Mouse (Mus musculus) neutrophil, adult 5-6 weeks (primary cell): ENCODE results near the gene Rnf141. TPM values are rescaled to one million over a fixed set of nuclear protein-coding genes. Genes with fewer than 3 reads are reported as not detected.
A peak's percentile ranks its signal among the peaks of the same experiment; 100 is the strongest.

Experiments
- ATAC-seq: fragments of 151-379, 151-347 bp; 2 replicates; pipeline ENCODE4 v1.8.0; 2017; ENCODE audit warnings: mild to moderate bottlenecking, moderate TSS enrichment; ENCODE audit not compliant: insufficient number of reproducible peaks, poor library complexity, low FRiP score, severe bottlenecking; ENCODE audit errors: extremely low read depth
- total RNA-seq: library from RNA; stranded (forward); fragments of 200-1000 nt; gene quantifications from 2 replicates; pipeline ENCODE4 v1.2.3, GENCODE M21; 2017

The Rnf141 gene
- total RNA-seq, 1 experiment from 2014 or later = 74.5 TPM

DNA sequence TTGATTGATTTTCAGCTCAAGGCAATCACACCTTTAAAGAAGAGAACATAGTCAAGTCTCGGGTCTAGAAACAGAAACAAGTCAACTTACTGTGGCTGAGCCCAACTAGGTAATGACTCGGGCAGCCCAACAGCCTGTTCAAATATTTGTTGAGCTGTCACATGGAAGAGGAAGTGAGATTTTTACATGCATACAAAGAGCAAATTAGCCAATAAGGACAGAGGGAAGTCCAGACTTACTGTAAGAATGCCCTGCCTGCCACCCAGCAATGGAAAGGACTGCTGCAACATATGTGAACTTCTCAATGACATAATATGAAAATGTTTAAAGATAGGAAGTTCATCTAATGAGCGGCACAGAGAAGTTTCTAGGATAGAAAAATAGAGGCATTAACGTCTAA is 3.9 kb downstream of the Rnf141 start:
- ATAC-seq = peak; percentile 80

DNA sequence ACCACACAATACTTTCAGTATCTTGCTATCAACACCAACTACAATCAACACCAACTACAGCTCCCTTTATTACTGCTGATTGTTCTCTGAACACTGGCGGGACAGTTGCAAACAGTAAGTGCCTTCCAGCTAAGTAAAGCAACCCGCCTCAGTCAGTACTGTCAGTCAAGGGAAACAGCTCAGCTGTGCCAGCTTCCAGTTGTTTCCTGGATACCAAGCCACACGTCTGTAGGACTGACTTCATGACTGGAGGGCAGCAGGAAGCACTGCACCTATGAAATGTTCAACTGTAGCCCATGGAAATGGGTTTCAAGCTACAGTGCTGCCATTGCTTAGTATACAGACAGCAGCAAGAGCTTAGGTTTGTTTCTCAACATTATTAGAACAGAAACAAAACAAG is 9.7 kb downstream of the Rnf141 start:
- no peak for ATAC-seq

DNA sequence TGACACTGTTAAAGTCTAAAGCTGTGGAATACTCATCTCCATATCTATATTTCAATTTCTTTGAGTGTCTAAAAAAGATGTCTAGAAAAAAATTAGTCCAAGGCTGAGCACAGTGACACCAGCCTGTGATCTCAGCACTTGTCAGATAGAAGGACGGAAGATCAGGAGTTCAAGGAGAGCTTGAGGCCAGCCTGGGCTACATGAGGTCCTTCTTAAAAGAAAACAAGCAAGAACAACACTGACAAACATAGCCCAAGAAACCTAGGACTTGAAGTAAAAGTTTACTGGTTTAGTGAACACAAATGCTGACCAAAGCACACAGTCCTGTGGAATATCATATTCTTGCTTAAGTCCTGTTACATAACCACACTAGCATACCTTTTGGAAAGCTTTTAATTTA is 10.2 kb downstream of the Rnf141 start:
- ATAC-seq = no peak

DNA sequence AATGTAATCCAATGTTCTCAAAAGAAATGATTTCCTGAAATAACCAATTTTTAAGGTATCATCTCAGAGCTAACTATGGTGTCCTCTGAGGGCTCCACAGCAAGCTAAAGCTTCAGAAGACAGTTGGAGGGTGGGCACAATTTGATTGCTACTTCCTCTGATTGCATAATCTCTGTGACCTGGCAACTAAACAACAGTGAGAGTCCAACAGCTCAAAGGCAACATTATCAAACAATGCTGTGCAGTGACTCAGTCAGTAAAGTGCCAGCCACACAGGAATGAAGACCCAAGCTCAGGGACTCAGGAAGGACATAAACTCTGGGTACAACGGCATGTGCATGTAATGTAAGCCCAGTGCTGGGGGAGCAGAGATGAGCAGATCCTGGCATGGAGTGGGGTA is 11.2 kb downstream of the Rnf141 start:
- no peak for ATAC-seq

DNA sequence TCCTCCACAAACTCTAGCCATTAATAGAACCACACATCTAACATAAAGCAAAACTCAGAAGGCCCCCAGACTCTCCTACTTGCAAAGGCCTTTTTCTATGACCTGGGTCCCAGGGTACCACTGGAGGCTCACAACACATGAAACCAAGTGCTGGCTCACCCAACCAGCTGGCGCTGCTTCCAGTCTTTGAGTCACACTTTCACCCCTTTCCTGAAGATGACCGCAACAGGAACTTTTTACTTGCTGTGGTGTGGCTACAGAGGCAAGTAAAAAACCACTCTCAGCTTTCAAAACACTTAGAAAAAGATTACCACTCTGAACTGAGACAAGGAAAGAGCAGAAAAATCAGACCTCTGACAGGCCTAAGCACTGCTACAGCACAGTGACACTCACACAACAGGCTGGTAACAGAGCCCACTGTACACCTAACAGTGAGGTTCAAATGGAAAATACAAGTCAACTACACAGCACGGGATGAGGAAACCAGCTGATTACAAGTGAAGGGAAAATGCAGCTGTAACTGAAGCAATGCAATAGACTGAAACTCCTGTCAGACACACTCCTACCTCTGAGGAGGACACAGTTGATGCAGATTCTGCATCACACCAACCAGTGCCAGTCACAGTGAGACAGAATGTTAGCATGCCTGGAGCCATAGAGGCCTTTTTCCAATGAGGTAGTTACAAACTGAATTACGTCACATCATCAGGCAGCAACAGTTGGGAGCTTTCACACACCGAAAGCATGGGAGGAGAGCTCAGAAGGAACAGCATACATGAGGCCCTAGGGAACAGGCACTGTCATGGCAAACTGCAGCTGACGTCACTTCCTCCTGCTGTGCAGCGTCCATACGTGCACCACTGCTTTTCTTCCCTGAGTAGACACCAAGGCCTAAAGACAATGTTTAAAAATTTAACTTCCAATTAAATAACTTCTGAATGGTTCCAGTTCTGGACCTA is 20.0 kb downstream of the Rnf141 start:
- peak; percentile 71 for ATAC-seq

GRCm38 (mm10) chr7:110823593-110823992 is 20.7 kb downstream of the Rnf141 start:
- peak; percentile 42; the same call in 1 of the 2 replicates for ATAC-seq

DNA sequence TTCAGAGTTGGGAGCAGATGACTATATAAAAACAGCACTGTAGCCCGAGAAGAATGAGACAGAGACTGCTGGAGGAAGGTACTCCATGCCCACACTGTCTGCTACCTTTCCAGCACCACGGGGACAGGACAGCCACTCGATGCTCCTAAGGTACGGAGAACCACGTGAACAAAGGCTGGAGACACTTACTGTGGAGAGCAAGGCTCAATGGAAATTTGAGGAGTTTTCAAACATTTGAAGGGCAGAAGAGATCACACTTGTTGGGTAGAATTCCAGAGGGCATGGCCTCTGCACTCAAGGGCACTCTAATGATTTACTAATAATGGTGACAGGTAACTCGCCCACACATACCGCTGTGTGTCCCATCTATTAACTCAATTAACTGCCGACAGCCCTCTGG is 21.2 kb downstream of the Rnf141 start:
- ATAC-seq = no peak

- ATAC-seq = no peak
Measured at GRCm38 (mm10) chr7:110822055-110822454, 22.2 kb downstream of the Rnf141 start.

- ATAC-seq = no peak
Measured at GRCm38 (mm10) chr7:110821653-110822052, 22.6 kb downstream of the Rnf141 start.

DNA sequence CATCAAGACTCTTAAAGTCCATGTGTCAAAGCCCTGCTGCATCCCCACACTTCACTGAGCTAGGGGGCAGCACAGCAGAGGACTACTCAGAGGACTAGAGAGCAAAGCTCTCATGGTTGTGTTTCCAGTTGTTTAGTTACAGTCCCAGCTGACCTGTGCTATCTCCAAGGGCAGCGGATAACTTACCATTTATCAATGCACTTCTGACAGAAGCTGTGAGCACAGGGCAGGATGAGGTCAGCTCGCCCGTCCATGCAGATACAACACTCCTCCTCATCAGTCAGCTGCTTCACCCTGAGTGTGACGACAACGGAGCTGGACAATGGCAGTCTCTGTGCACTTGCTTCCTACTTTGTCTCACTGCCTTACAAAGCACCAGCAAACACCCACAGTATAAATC is 23.2 kb downstream of the Rnf141 start:
- no peak for ATAC-seq

GRCm38 (mm10) chr7:110818787-110819350 is 25.4 kb downstream of the Rnf141 start:
- ATAC-seq = no peak

GRCm38 (mm10) chr7:110818206-110818605 is 26.1 kb downstream of the Rnf141 start:
- no peak for ATAC-seq

DNA sequence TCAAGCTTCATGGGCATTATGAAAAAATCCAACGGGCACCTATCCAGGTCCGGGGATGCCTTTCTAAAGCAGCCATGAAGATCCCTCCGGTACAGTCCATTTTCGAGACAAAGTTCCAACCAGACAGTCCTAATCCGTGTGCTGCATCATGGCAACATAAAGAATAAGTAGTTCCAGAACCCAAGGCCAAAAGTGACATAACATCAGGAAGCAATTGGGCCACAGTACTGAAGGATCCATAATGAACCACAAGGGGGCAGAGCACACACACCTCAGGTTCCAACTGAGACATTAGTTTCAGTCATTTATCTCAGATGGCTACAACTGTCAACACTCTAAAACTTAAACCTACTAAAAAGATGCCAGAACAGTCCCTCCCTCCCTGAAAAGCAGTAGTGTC is 28.2 kb downstream of the Rnf141 start:
- peak; percentile 88 for ATAC-seq

DNA sequence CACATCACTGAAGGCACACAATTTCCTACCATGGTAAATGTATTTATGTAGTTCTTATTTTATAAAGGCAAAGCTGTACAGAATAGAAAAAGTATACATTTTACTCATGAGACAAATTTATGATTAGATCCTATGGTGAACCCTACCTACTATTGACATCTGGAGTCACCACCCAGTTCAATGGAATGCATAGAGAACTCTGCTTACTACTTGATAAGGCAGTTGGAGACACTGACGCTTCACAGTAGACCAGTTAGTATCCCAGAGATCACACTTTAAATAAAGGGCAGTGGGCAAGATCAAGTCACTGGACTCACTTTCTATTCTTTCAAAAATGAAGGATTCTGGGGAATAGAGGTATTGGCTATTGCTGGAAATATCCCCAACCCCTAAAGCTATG is 30.3 kb downstream of the Rnf141 start:
- ATAC-seq = no peak

DNA sequence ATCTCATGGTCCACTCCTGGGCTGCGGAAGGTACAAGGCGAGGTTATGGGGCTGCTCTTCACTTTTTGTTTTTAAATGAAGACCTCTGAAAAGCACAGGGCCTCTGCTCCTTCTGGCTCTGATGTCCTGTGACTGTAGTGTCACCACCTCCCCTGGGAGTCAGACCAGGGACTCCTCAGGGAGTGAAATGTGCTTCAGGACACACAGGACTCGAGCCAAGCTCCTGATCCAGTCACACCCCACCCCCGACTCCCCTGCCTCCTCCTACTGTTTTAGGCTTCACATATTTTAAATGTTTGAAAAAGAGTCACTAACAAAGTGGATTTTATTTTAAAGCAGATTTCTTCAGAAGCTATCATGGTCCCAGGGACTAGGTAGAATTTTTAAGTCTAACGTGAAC is 32.7 kb downstream of the Rnf141 start:
- no peak for ATAC-seq

- no peak for ATAC-seq
Measured at GRCm38 (mm10) chr7:110810995-110811394, 33.3 kb downstream of the Rnf141 start.

- no peak for ATAC-seq
Measured at GRCm38 (mm10) chr7:110809585-110810557, 34.4 kb downstream of the Rnf141 start.

DNA sequence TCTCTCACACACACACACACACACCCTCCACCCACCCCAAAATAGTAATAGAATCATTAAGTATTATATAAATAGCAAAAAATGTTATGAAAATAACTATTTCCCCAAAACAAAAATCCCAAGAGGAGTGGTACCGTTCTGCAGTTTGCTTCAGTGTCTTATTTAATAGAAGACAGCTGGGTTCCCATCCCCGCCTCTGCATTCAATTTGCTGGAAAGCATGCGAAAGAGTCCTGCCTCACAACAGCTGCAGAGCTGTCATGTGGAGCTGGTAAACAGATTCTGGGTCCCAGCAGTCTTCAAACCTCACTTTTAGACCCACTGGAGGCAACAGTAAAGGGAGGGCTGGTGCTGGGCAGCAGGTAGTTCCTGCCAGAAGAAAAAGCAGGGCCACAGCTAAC is 35.3 kb downstream of the Rnf141 start:
- no peak for ATAC-seq

GRCm38 (mm10) chr7:110807460-110808030 is 36.7 kb downstream of the Rnf141 start:
- no peak for ATAC-seq
